Mouse (Mus musculus) stomach, postnatal 0 days (tissue): ENCODE data around the gene H2-Q6.
A peak's percentile ranks its signal among the peaks of the same experiment; 100 is the strongest.
"Not testable (repeated sequence)": the region's sequence is repeated elsewhere in the genome, so short reads cannot be mapped to it uniquely, and the experiment has no call there.

Source experiments
- CTCF ChIP-seq: IDR thresholded peaks from 2 replicates; pipeline ENCODE4 v1.5.1; 2016; ENCODE audit warnings: antibody characterized with exemption, low read depth, mild to moderate bottlenecking, moderate library complexity
- EP300 ChIP-seq: optimal IDR thresholded peaks from 2 replicates; pipeline ENCODE3; 2016; ENCODE audit warnings: antibody characterized with exemption

DNA sequence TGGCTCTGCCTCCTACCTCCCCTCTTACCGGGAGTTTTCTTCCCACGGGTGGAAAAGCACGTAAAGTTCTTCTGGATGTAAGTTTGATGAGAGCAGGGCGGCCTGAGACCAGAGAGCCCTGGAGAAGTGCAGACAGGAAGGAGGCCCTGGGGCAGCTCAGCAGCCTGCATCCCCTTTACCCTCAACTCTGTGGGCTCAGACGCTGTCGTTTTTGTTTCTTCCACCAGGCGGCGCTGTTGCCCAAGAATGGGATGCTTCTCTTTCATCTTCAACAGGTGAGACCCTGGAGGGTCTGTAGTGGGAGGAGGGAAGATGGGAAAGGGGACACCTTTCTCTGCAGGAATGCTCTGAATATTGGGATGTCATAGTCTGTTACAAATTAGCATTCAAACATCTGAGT lies 41.0 kb downstream of the H2-Q6 start:
- TF ChIP-seq EP300: not testable (repeated sequence)
- TF ChIP-seq CTCF: peak; percentile 80
